Mouse (Mus musculus) heart, embryonic 16.5 days (tissue): ENCODE measurements around the gene Rnf167. TPM values are rescaled to one million over a fixed set of nuclear protein-coding genes. Genes with fewer than 3 reads are reported as not detected.

Experiments
- ATAC-seq: fragments of 200-750 bp; cut with Nextera tagmentation; replicated peaks from 2 replicates; pipeline ENCODE4 v1.8.0; 2017; ENCODE audit warnings: moderate number of reproducible peaks; ENCODE audit not compliant: insufficient read depth, low FRiP score; ENCODE audit errors: extremely low read depth
- H3K27ac ChIP-seq: fragments of 300-500 bp; sonication (generic); 2 replicates; pipeline ENCODE4 v1.5.1; 2014; ENCODE audit warnings: mild to moderate bottlenecking, low read length, control low read depth, moderate library complexity
- H3K27me3 ChIP-seq: fragments of 300-500 bp; sonication (generic); 2 replicates; pipeline ENCODE4 v1.6.1; 2014; ENCODE audit warnings: low read length, mixed read lengths; ENCODE audit not compliant: control insufficient read depth, insufficient read depth
- H3K36me3 ChIP-seq: fragments of 300-500 bp; sonication (generic); 2 replicates; pipeline ENCODE4 v1.6.1; 2014; ENCODE audit not compliant: control insufficient read depth, insufficient read depth
- H3K4me1 ChIP-seq: fragments of 300-500 bp; sonication (generic); 2 replicates; pipeline ENCODE4 v1.6.1; 2014; ENCODE audit warnings: low read length, mixed read lengths; ENCODE audit not compliant: control insufficient read depth, insufficient read depth
- H3K4me2 ChIP-seq: fragments of 300-500 bp; sonication (generic); 2 replicates; pipeline ENCODE4 v1.6.1; 2014; ENCODE audit warnings: low read depth, mild to moderate bottlenecking, control low read depth, low read length
- H3K4me3 ChIP-seq: fragments of 300-500 bp; sonication (generic); 2 replicates; pipeline ENCODE4 v1.5.1; 2014; ENCODE audit warnings: mild to moderate bottlenecking, control low read depth, low read length
- H3K9ac ChIP-seq: fragments of 300-500 bp; sonication (generic); 2 replicates; pipeline ENCODE4 v1.6.1; 2014; ENCODE audit warnings: low read length, control low read depth
- H3K9me3 ChIP-seq: fragments of 300-500 bp; sonication (generic); replicated peaks from 2 replicates; pipeline ENCODE4 v1.6.1; 2016; ENCODE audit warnings: low read length; ENCODE audit not compliant: control insufficient read depth
- WGBS: fragments of 180-500 bp; shearing (Covaris S2); extraction: QIAGEN DNeasy Blood & Tissue Kit; methylation state at CpG from one replicate; pipeline ENCODE4 v1.1.7; 2014; 5-methylcytosine and 5-hydroxymethylcytosine counted together
- polyA plus RNA-seq: library from polyadenylated mRNA; unstranded; fragments of >200 nt; fragmentation: Nextera tagmentation; extraction: Ambion mirVana; gene quantifications from 2 replicates; pipeline ENCODE4 v1.2.1, GENCODE M21; 2015

The Rnf167 gene
- polyA plus RNA-seq, 1 experiment from 2014 or later, result 80.3 TPM

DNA sequence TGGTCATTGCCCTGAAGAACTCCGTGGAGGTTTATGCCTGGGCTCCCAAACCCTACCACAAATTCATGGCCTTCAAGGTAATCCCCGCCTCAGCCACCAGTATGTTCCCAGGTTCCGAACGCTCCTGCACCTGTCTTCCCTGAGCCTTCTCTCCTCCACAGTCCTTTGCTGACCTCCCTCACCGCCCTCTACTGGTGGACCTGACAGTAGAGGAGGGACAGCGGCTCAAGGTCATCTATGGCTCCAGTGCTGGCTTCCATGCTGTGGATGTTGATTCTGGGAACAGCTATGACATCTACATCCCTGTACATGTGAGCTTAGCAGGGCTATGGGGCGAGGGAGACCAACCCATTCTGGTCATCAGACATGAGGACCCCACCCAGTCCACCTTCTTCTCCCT is 34.5 kb upstream of the Rnf167 start:
- ATAC-seq, result no peak
- 73% methylated on average over 7 of the region's 7 CpGs for WGBS
- Histone ChIP-seq H3K4me2 (no peak overlapping the region), H3K4me3 (no peak overlapping the region), H3K9me3 (no peaks in the 10 kb centered on the region), H3K27me3 (peaks cover 5% of the 10 kb centered on the region; the same call in 1 of the 2 replicates), H3K9ac (no peak overlapping the region), H3K27ac (no peak overlapping the region), H3K4me1 (peaks cover 10% of the 10 kb centered on the region), H3K36me3 (peaks cover 46% of the 10 kb centered on the region)

GRCm38 (mm10) chr11:70615074-70615473 is 32.0 kb upstream of the Rnf167 start:
- H3K9me3 ChIP-seq, result no peaks in the 10 kb centered on the region
- H3K4me1 ChIP-seq, result peaks cover 10% of the 10 kb centered on the region
- peaks cover 23% of the 10 kb centered on the region for H3K36me3 ChIP-seq
- WGBS, result 2% methylated on average over 17 of the region's 17 CpGs
- H3K4me2 ChIP-seq, result peak overlapping the region; percentile 84
- H3K27me3 ChIP-seq, result peaks cover 5% of the 10 kb centered on the region; the same call in 1 of the 2 replicates
- peak; percentile 74 for ATAC-seq
- H3K4me3 ChIP-seq, result peak overlapping the region; percentile 49
- peak overlapping the region; percentile 65 for H3K9ac ChIP-seq
- H3K27ac ChIP-seq, result peak overlapping the region; percentile 63

DNA sequence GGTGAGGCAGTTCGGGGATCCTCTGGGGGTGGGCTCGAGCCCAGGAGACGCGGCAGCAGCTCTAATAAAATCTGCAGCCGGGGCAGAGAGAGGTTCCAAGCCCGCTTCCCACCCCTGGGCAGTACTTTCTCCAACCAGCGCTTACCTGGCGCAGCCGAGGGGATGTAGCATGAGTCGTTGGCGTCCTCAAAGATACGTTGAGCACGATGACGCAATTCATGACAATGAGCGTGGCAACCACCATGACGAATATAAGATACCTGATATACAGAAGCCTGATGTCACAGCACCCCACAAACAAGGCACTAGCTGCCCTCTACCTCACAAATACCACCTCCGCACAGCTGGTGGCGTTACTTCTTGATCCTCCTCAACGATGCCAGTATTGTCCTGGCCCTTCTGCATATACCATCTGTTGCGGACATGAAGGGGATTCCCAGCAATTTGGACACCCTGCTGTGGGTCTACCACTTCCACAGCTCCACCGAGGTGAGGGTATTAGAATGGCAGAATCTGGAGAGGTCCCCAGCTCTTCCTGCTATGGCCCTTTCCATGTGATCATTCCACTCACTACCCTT is 31.4 kb upstream of the Rnf167 start, which contains the start of gene 4930544D05Rik:
Gene 4930544D05Rik, plus strand, starts transcription at position 333 of the 578 bp plus-strand sequence.
- H3K9ac ChIP-seq, result peak within 1 kb of the TSS; percentile 65
- 0 out of 2 replicates have a peak, but pooled peaks have one; percentile 2 for ATAC-seq
- peaks cover 10% of the 10 kb centered on the region for H3K4me1 ChIP-seq
- peak within 1 kb of the TSS; percentile 63 for H3K27ac ChIP-seq
- peak within 1 kb of the TSS; percentile 84 for H3K4me2 ChIP-seq
- H3K9me3 ChIP-seq, result no peaks in the 10 kb centered on the region
- 9% methylated on average over 21 of the region's 21 CpGs for WGBS
- H3K27me3 ChIP-seq, result peaks cover 5% of the 10 kb centered on the region; the same call in 1 of the 2 replicates
- H3K4me3 ChIP-seq, result peak within 1 kb of the TSS; percentile 49
- H3K36me3 ChIP-seq, result peaks cover 20% of the 10 kb centered on the region

GRCm38 (mm10) chr11:70619101-70619500 is 27.9 kb upstream of the Rnf167 start, which contains the start of gene Chrne:
Gene Chrne (minus strand): TSS chr11:70619216.
- 25% methylated on average over 1 of the region's 1 CpGs for WGBS
- H3K9me3 ChIP-seq, result no peaks in the 10 kb centered on the region
- no peak for ATAC-seq

GRCm38 (mm10) chr11:70621972-70622814 is 24.8 kb upstream of the Rnf167 start:
- Histone ChIP-seq H3K4me2 (no peak overlapping the region), H3K27me3 (no peaks in the 10 kb centered on the region), H3K4me1 (peaks cover 5% of the 10 kb centered on the region; the same call in 1 of the 2 replicates), H3K9ac (no peak overlapping the region), H3K27ac (no peak overlapping the region), H3K4me3 (no peak overlapping the region), H3K9me3 (no peaks in the 10 kb centered on the region), H3K36me3 (no peaks in the 10 kb centered on the region)
- 36% methylated on average over 7 of the region's 7 CpGs for WGBS
- ATAC-seq, result no peak

More at GRCm38 (mm10) chr11:70619101-70619500, 27.9 kb upstream of the Rnf167 start, which contains the start of gene Chrne:
- Histone ChIP-seq H3K9ac (no peak within 1 kb of the TSS), H3K4me3 (no peak within 1 kb of the TSS), H3K36me3 (no peaks in the 10 kb centered on the region), H3K27ac (no peak within 1 kb of the TSS), H3K4me2 (no peak within 1 kb of the TSS), H3K4me1 (peaks cover 15% of the 10 kb centered on the region), H3K27me3 (peaks cover 5% of the 10 kb centered on the region; the same call in 1 of the 2 replicates)

DNA sequence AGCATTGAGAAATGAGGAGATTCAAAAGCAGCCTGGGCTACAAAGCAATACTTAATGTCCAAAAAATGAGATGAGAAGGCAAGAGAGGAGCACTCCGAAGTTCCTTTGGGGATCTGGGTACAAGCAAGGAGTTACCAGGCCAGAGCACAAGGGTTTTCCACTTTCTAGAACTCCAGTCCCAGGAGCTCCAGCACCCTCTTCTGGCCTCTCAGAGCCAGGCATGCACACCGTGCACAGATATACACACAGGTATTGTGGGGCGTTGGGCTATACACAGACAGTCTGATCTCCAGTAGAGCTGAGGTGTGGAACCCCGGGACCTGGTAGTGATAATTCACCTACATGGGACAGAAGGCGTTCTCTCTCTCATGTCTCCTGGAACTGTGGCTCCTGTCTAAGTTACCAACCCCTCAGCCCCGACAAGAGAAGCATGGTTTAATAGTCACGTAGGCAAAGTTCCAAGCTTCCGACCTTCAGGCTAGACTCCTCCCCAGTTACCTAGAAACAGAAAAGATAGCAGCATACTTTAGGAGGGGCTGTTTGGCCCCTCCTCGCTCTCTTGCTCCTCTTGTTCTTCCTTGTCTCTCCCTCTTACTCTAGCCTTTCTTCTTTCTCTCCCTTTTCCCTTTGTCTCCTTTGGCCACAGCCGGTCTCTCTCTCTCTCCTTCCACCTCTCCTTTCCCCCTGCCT is 23.8 kb upstream of the Rnf167 start:
- ATAC-seq, result no peak
- Histone ChIP-seq H3K4me3 (no peak overlapping the region), H3K9ac (no peak overlapping the region), H3K9me3 (no peaks in the 10 kb centered on the region), H3K4me1 (peaks cover 5% of the 10 kb centered on the region; the same call in 1 of the 2 replicates), H3K4me2 (no peak overlapping the region), H3K27me3 (no peaks in the 10 kb centered on the region), H3K27ac (no peak overlapping the region), H3K36me3 (no peaks in the 10 kb centered on the region)
- WGBS, result 65% methylated on average over 10 of the region's 10 CpGs

DNA sequence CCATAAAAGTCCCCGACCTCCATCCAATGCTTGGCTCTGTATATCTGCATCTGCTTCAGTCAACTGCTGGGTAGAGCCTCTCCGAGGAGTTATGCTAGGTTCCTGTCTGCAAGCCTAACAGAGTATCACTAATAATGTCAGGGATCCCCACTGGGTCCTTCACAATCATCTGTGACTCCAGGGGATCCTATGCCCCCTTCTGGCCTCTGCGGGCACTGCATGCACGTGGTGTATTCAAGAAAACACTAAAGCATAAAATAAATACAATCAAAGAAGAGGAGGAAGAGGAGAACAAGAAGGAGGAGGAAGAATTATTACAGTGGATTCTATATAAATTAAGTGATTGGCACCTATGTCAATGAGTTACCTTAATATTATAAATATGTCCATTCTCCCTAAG is 21.6 kb upstream of the Rnf167 start:
- no peak overlapping the region for H3K4me2 ChIP-seq
- H3K27me3 ChIP-seq, result no peaks in the 10 kb centered on the region
- H3K4me1 ChIP-seq, result peaks cover 5% of the 10 kb centered on the region; the same call in 1 of the 2 replicates
- H3K27ac ChIP-seq, result no peak overlapping the region
- H3K9me3 ChIP-seq, result no peaks in the 10 kb centered on the region
- no peak overlapping the region for H3K4me3 ChIP-seq
- no peak for ATAC-seq
- H3K36me3 ChIP-seq, result no peaks in the 10 kb centered on the region
- WGBS, result 44% methylated on average over 4 of the region's 4 CpGs
- H3K9ac ChIP-seq, result no peak overlapping the region

DNA sequence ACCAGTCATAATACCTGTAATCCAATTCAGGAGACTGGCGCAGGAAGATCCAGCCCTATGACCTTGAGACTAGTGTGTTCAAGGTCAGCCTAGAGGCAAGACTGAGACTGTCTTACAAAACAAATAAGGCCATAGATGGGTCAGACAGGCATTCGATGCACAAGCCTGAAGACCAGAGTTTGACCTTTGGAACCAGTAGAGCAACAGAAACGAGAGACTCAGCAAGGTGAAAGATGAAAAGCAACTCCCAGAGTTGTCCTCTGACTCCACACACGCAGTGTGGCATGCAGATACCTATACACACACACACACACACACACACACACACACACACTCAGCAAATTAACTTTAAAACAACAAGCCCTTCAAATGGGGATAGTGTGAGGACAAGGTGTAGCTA is 20.2 kb upstream of the Rnf167 start:
- ATAC-seq, result no peak

More for the DNA sequence above, 20.2 kb upstream of the Rnf167 start:
- WGBS, result 72% methylated on average over 4 of the region's 4 CpGs
- no peak overlapping the region for H3K4me2 ChIP-seq
- H3K27me3 ChIP-seq, result no peaks in the 10 kb centered on the region
- H3K36me3 ChIP-seq, result no peaks in the 10 kb centered on the region
- H3K4me3 ChIP-seq, result no peak overlapping the region
- no peak overlapping the region for H3K9ac ChIP-seq
- H3K9me3 ChIP-seq, result no peaks in the 10 kb centered on the region
- H3K27ac ChIP-seq, result no peak overlapping the region
- peaks cover 4% of the 10 kb centered on the region; the same call in 1 of the 2 replicates for H3K4me1 ChIP-seq
